Mouse (Mus musculus) spleen, adult 2 months (tissue): ENCODE measurements around the gene Tmem245.

Experiments
- CTCF ChIP-seq: fragments of 200-500 bp; IDR thresholded peaks from 2 replicates; pipeline ENCODE4 v1.5.1; 2011; ENCODE audit warnings: mild to moderate bottlenecking, inconsistent platforms; ENCODE audit not compliant: insufficient read depth, insufficient read length, insufficient replicate concordance; ENCODE audit errors: extremely low read depth
- POLR2A ChIP-seq: fragments of 200-500 bp; IDR thresholded peaks from 2 replicates; pipeline ENCODE4 v1.6.1; 2011; ENCODE audit warnings: low read depth, low read length, inconsistent platforms

GRCm38 (mm10) chr4:56897511-56897910 is 49.7 kb downstream of the Tmem245 start:
- no peak for TF ChIP-seq POLR2A
- no peak for TF ChIP-seq CTCF
